11 mouse cellular contexts compared by ENCODE assay signal in the genomic region with DNA sequence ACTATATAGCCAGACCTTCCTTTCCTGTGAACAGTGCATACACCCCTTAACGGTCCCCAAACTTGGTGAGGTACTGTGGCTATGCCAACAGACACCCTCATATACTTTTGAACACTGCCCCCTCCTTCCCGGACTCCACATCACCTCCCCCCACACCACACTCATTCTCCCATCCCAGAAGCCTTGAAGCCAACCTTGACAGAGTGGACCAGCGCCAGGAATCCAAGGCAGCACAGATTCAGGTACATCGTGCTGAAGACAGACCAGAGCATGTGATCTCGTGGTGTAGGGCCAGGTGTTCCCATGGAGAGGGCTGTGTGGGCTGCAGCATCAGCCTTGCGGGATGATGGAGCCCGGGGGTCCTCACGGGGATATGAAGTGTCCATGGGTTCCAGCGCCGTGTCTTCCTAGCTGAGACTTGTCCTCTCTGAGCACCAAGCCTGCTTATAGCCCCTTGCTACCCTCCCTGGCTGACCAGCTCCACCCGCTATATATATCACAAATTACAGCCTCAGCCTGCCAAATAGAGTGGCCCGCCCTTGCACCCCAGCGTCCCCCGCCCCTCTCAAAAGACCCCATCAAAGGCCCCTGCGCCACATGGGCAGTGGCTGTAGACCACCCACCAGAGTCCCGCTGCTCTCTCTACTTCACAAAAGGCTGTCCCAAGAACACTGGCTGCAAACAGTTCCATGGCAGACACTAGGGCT. TPM values are rescaled to one million over a fixed set of nuclear protein-coding genes. Genes with fewer than 3 reads are reported as not detected.
DNase-seq lines count a peak whose midpoint lies in the region; ATAC-seq and TF ChIP-seq lines count a peak whose summit lies in the region.
"Had no signal": no experiment of that assay in that cellular context is flagged by ENCODE, and none has a peak within 500 bp of the region (broad histone marks: within the 10 kb centered on the region; RNA-seq: fewer than 3 reads in every experiment).

A gene (minus strand): TSS at position 468 of the 707 bp plus-strand sequence.

- no peak within 1 kb of the TSS for H3K4me3 ChIP-seq in kidney, adult 2 months (ENCODE audit: insufficient read depth, low read depth, low read length)
- H3K4me3 ChIP-seq in midbrain, embryonic 12.5 days, result no peak within 1 kb of the TSS
- H3K4me3 ChIP-seq in midbrain, embryonic 14.5 days (replicated peaks; ENCODE audit: low read depth, low read length), result no peak within 1 kb of the TSS
- H3K4me3 ChIP-seq in stomach, embryonic 14.5 days (ENCODE audit: low read depth, low read length), result no peak within 1 kb of the TSS

- peak within 1 kb of the TSS; percentile 4 for H3K27ac ChIP-seq in kidney, adult 2 months (ENCODE audit: insufficient read depth, low read depth, low read length)
- H3K27ac ChIP-seq in midbrain, embryonic 12.5 days (replicated peaks), result no peak within 1 kb of the TSS
- H3K27ac ChIP-seq in midbrain, embryonic 14.5 days (replicated peaks; ENCODE audit: low read depth, low read length), result no peak within 1 kb of the TSS
- no peak within 1 kb of the TSS; the same call in 1 of the 2 replicates for H3K27ac ChIP-seq in stomach, embryonic 14.5 days (ENCODE audit: low read length)

- no peaks in the 10 kb centered on the region for H3K27me3 ChIP-seq in kidney, adult 2 months (replicated peaks; ENCODE audit: control insufficient read depth, insufficient read depth, low read length)
- H3K27me3 ChIP-seq in midbrain, embryonic 12.5 days, result 0 out of 2 replicates have a peak, but pooled peaks cover 4% of the 10 kb centered on the region
- no peaks in the 10 kb centered on the region for H3K27me3 ChIP-seq in midbrain, embryonic 14.5 days (ENCODE audit: control insufficient read depth, insufficient read depth, low read length)
- H3K27me3 ChIP-seq in stomach, embryonic 14.5 days (ENCODE audit: control insufficient read depth, insufficient read depth, low read length), result no peaks in the 10 kb centered on the region

- no peaks in the 10 kb centered on the region for H3K4me1 ChIP-seq in kidney, adult 2 months (ENCODE audit: control insufficient read depth, insufficient read depth, low read length)
- H3K4me1 ChIP-seq in midbrain, embryonic 12.5 days, result peaks cover 19% of the 10 kb centered on the region
- H3K4me1 ChIP-seq in midbrain, embryonic 14.5 days (ENCODE audit: control insufficient read depth, insufficient read depth, low read length), result no peaks in the 10 kb centered on the region; the same call in 1 of the 2 replicates
- H3K4me1 ChIP-seq in stomach, embryonic 14.5 days (ENCODE audit: control insufficient read depth, insufficient read depth, low read length), result peaks cover 41% of the 10 kb centered on the region

- DNase-seq in adrenal gland, adult (ENCODE audit: inconsistent age in 2 of 2, low spot score in 1 of 2), result peak; percentile 80 to 85
- no peak for DNase-seq in adrenal gland, postnatal 4 days (ENCODE audit: low spot score in 2 of 2)
- no peak for DNase-seq in kidney, adult 2 months
- no peak for DNase-seq in kidney, postnatal 14 days
- no peak for DNase-seq in midbrain, embryonic 14.5 days
- no peak for DNase-seq in cerebellum, postnatal 10 days
- DNase-seq: cerebellum, adult 9-10 months had no signal

- no peak for TF ChIP-seq CTCF in kidney, adult 2 months (conservative IDR thresholded peaks at IDR 0.05; ENCODE audit: insufficient read depth, insufficient read length, low read depth, low read length)

- H3K36me3 ChIP-seq in kidney, adult 2 months (ENCODE audit: control insufficient read depth, insufficient read depth, low read length), result no peaks in the 10 kb centered on the region
- H3K36me3 ChIP-seq in midbrain, embryonic 12.5 days, result no peaks in the 10 kb centered on the region; the same call in none of the 2 replicates
- no peaks in the 10 kb centered on the region; the same call in 1 of the 2 replicates for H3K36me3 ChIP-seq in midbrain, embryonic 14.5 days (ENCODE audit: control insufficient read depth, insufficient read depth, low read length)
- peaks cover 36% of the 10 kb centered on the region for H3K36me3 ChIP-seq in stomach, embryonic 14.5 days (ENCODE audit: control insufficient read depth, insufficient read depth, low read length)

- WGBS in kidney, adult 2 months, result 74% methylated on average over 16 of the region's 16 CpGs
- WGBS in midbrain, embryonic 12.5 days, result 84% methylated on average over 16 of the region's 16 CpGs
- 85% methylated on average over 16 of the region's 16 CpGs for WGBS in midbrain, embryonic 14.5 days
- WGBS in stomach, embryonic 14.5 days, result 82% methylated on average over 16 of the region's 16 CpGs

- no peak for TF ChIP-seq POLR2A in kidney, adult 2 months (IDR thresholded peaks at IDR 0.05; ENCODE audit: low read depth, low read length)

- no peak within 1 kb of the TSS for H3K4me2 ChIP-seq in midbrain, embryonic 12.5 days (replicated peaks)
- no peak within 1 kb of the TSS for H3K4me2 ChIP-seq in midbrain, embryonic 14.5 days (ENCODE audit: low read length)
- 0 out of 2 replicates have a peak within 1 kb of the TSS, but pooled peaks have one; percentile 10 for H3K4me2 ChIP-seq in stomach, embryonic 14.5 days (replicated peaks; ENCODE audit: low read depth, low read length)
- H3K4me2 ChIP-seq: midbrain, embryonic 11.5 days had no signal

- H3K9ac ChIP-seq in midbrain, embryonic 12.5 days (replicated peaks), result no peak within 1 kb of the TSS
- no peak within 1 kb of the TSS for H3K9ac ChIP-seq in midbrain, embryonic 14.5 days (replicated peaks; ENCODE audit: low read length)
- no peak within 1 kb of the TSS for H3K9ac ChIP-seq in stomach, embryonic 14.5 days (replicated peaks; ENCODE audit: low read depth, low read length)

- H3K9me3 ChIP-seq in midbrain, embryonic 12.5 days, result no peaks in the 10 kb centered on the region
- no peaks in the 10 kb centered on the region for H3K9me3 ChIP-seq in midbrain, embryonic 14.5 days (ENCODE audit: control insufficient read depth, low read length)
- no peaks in the 10 kb centered on the region for H3K9me3 ChIP-seq in stomach, embryonic 14.5 days (ENCODE audit: control insufficient read depth, low read depth, low read length)

- peak; percentile 35; the same call in 1 of the 2 replicates for ATAC-seq in midbrain, embryonic 12.5 days (ENCODE audit: low FRiP score, low read depth)
- no peak for ATAC-seq in midbrain, embryonic 14.5 days (ENCODE audit: low FRiP score, low TSS enrichment)
- no peak for ATAC-seq in stomach, embryonic 14.5 days (ENCODE audit: insufficient number of reproducible peaks, insufficient read depth, low FRiP score, low read depth)

RNA-seq across cellular contexts. Expression of the gene that starts here (rescaled TPM):
- 1 to 10 TPM; 2.6 to 2.8 TPM for total RNA-seq in adrenal gland, postnatal 4 days (2021)
- 0.87 and 1.4 TPM in 2 replicates for polyA plus RNA-seq in kidney, adult 2 months (2012; rRNA removed)
- polyA plus RNA-seq in midbrain, embryonic 12.5 days (2016; fragmentation: Nextera tagmentation; extraction: Ambion mirVana), result 0.93 and 0.94 TPM in 2 replicates
- polyA plus RNA-seq in midbrain, embryonic 14.5 days (2014; fragmentation: Nextera tagmentation; extraction: Ambion mirVana), result 0.29 TPM in 1 of 2 replicates, not detected in the other
- 2.0 and 2.6 TPM in 2 replicates for polyA plus RNA-seq in stomach, embryonic 14.5 days (2014; fragmentation: Nextera tagmentation; extraction: Ambion mirVana)
- total RNA-seq: left cerebral cortex, postnatal 14 days had no signal

Comparison
In these comparisons a context has a peak if more than half of its experiments do, and no peak if none do; other contexts are left out.
1. DNase-seq: peak in adrenal gland, adult (2 of 2); none in adrenal gland, postnatal 4 days (0 of 2), kidney, adult 2 months (single experiment), kidney, postnatal 14 days (single experiment), midbrain, embryonic 14.5 days (single experiment) and cerebellum, postnatal 10 days (0 of 2).
2. Peak in ATAC-seq in midbrain, embryonic 12.5 days; RNA of the gene not detected or under 1 TPM.